Mouse (Mus musculus) right cerebral cortex, postnatal 10 days (tissue): Measurements from ENCODE around the gene Tbx3.

Source experiments
- DNase-seq, 2 experiments: peaks; one replicate each; pipeline ENCODE4 v3.0.0; 2021; ENCODE audit warnings: low spot score in 2 of 2

Gene Tbx3

GRCm38 (mm10) chr5:119670566-119671108, at the start of gene Tbx3:
Tbx3 (plus strand) TSS chr5:119670669.
- peak; percentile 81 for DNase-seq

DNA sequence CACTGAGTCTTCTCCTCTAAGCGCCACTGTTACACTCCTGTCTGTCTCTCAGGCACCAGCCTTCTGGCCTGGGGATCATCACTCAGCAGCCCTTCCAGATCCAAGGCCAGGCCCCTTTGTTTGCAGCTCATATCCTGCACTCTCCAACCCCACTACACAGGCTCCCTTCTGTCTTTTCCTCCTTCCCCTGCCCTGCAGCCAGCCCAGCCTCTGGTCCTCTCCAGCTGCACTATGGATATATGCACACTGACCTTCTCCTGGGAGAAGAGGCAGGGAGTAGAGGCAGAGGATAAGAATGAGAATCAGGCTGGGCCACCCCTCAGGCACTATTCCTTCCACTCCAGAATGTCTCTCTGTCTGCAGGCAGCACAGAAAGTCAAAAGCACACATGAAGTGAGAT, 48.4 kb upstream of the Tbx3 start:
- DNase-seq: no peak

DNA sequence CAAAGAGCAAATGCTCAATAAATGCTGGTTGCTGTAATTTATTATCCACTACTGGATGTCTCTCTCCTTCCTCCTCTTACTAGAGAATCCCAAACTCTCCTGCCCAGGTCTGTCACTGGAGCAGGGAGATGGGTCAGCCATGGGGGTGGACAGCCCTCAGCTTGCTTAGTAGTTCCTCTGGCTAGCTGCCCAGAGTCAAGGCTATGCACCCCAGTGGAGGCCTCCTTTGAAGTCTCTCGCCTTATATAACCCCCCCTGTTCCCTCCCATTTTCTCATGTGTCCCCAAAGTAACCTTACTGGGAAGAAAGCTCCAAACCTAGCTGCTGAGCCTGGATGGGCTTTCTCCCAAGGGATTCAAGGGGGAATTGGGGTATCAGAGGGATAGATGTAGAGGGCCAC, 45.9 kb upstream of the Tbx3 start:
- no peak for DNase-seq

GRCm38 (mm10) chr5:119625603-119626002, 44.9 kb upstream of the Tbx3 start:
- peak in 1 of 2 experiments; percentile 20 for DNase-seq

DNA sequence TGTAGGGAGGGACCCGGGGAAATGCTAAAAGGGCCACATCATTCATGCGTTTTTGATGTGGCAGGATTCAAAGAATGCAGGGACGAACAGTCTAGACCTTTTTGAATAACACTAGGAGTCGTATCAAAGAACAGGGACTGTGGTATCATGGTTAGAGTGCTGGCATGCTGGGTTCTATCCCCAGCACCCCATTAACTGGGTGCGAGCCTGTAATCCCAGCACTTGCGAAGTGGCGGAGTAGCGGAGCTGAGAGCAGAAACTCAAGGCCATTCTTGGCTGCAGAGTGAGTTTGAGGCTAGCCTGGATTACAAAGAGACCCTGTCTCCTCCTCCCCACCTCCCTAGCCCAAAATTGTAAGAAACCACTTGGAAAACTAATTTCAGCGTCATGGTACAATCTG, 44.3 kb upstream of the Tbx3 start:
- DNase-seq: no peak

GRCm38 (mm10) chr5:119626662-119627061, 43.8 kb upstream of the Tbx3 start:
- peak; percentile 33 to 42 for DNase-seq

GRCm38 (mm10) chr5:119628100-119628499, 42.4 kb upstream of the Tbx3 start:
- no peak for DNase-seq

GRCm38 (mm10) chr5:119628746-119629327, 41.6 kb upstream of the Tbx3 start:
- DNase-seq: no peak

- no peak for DNase-seq
Measured at GRCm38 (mm10) chr5:119633581-119633980, 36.9 kb upstream of the Tbx3 start.

DNA sequence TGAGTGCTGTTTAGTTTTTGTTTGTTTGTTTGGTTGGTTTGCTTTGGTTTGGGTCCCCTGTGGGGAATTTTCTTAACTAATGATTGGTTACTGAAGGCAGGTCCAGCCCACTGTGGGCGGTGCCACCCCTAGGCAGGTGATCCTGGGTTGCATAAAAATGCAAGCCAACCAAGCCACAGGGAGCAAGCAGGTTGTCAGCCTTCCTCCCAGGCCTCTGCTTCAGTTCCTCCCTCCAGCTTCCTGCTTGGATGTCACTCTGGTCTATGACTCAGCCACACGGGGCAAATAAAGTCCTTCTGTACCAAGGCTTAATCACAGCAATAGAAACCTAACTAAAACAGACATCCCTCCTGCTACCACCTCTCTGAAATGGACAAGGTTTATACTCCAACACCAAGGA, 35.6 kb upstream of the Tbx3 start:
- no peak for DNase-seq

- DNase-seq: no peak
Measured at GRCm38 (mm10) chr5:119638300-119638699, 32.2 kb upstream of the Tbx3 start.

- no peak for DNase-seq
Measured at GRCm38 (mm10) chr5:119641094-119641493, 29.4 kb upstream of the Tbx3 start.

GRCm38 (mm10) chr5:119641714-119642113, 28.8 kb upstream of the Tbx3 start:
- DNase-seq: no peak

DNA sequence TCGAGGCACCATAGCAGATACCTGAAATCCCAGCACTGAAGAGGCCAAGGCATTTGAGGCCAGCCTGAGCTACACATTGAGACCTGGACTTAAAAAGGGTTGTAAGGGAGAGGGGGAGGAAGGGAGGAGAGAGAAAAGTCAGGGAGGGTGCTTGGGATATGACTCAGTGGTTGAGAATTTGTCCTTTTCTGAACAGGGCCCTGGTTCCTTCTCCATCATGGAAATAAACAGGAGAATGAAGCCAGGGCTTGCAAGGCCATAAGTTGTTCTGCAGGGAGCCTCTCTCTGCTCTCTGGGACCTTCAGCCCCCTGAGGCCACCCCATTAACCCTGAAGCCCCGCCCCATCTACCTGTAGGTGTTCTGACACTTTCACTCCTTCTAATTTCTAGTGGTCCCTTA, 23.5 kb upstream of the Tbx3 start:
- no peak for DNase-seq

DNA sequence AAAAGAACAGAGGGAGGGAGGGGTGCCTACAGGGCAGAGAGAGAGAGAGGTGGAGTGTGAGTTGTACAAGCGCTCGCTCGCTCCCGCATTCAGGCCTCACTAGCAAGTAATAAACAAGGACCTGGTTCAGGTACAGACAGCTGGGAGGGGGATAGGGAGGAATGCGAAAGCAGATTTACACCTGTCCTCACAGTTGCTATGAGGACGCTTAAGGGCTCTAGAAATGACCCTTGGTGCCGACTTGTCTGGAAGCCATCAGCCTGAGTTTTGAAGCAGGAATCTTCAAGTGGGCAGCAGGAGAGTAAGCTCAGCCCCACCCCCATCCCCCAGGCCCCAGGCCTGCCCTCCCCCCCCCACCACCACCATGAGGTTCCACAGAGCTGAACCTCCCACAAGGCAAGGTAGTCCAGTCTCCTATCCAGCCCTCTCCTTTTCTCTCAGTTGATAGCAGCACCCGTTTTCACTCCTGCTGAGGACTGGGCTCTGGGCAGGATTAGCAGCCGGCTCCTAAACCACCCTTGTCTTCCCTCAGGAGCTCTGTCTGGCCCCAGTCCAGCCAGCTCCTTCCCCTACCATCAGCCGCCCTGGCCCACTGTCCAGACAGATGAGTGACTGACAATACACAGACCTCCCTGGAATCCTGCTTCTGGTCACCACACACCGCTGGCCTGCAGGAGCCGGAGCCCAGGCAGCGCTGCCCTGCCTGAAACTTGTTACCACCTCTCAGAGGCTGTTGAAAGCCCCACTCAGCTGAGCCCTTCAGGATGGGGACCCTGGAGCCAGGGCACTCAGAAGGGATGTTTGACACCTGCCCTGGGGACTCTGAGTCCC, 19.1 kb upstream of the Tbx3 start:
- no peak for DNase-seq

GRCm38 (mm10) chr5:119656354-119656753, 14.1 kb upstream of the Tbx3 start:
- no peak for DNase-seq

- DNase-seq: no peak
Measured at GRCm38 (mm10) chr5:119656856-119657255, 13.6 kb upstream of the Tbx3 start.

DNA sequence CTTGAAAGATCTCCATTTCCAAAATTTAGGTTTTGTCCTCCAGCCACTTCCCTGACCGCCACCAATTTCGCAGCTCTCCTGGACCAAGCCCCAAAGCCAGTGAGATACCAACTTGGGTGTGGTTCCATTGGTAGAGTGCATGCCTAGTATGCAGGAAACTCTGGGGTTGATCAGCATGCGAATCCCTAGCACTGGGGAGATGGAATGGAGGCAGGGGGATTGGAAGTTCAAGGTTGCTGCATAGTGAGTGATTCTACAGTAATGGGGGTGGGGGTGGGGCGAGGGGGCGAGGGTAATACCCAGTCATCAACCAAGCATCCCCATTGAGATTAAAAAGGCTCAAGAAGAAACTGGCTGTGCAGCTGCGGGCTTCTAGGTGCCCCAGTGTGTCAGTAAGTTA, 13.1 kb upstream of the Tbx3 start:
- DNase-seq: no peak

DNA sequence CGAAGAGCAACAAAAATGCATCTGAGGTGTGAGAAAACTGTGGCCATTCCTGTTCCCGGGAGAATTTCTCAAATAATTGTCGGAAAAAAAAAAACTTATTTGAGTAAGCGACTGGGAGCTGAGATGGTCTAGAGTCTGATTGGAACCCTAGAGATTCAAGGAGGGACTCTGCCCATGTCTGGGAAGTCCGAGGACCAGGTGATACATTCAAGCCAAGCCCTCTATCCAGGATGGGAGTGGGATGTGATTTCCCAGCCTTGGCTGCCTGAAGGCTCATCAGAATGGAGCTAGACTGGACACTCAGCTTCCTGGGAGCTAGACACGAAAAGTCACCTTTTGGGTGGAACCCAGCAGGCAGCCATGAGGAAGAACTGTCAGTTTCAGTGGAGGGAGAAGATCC, 12.7 kb upstream of the Tbx3 start:
- no peak for DNase-seq

DNA sequence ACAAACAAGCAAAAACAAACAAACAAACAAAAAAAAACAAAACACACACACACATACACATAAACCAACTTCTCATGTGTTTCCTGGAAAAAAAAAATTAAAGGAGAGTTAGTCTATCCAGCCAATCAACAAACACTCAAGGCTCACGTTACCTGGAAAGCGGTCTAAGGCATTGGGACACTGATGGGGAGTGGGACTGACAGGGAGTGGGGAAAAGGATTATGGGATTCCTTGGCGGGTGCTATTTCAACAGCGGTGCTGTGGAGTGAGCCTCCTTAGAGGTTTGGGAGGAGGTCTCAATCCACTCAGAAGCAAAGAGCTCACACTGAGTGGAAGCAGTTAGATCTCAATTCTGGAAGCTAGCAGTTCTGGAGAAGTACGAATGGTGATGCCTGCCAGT, 12.1 kb upstream of the Tbx3 start:
- DNase-seq: no peak

DNA sequence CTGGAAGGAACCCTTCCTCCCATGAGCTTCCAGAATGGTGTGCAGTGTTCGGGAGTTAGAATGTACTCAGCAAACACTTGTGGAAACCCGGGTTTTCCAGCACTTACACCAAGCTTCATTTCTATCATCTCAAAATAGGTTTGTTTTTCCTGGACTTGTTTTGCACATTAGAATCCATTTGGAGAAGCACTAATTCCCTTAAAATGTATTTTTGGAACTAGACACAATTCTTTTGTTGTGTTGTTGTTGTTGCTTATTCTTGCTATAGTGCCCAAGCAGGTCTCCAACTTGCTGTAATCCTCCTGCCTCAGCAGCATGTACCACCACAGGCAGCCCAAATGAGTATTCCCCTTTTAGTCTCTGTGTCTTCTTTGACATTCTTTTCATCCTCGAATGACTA, 11.4 kb upstream of the Tbx3 start:
- no peak for DNase-seq

DNA sequence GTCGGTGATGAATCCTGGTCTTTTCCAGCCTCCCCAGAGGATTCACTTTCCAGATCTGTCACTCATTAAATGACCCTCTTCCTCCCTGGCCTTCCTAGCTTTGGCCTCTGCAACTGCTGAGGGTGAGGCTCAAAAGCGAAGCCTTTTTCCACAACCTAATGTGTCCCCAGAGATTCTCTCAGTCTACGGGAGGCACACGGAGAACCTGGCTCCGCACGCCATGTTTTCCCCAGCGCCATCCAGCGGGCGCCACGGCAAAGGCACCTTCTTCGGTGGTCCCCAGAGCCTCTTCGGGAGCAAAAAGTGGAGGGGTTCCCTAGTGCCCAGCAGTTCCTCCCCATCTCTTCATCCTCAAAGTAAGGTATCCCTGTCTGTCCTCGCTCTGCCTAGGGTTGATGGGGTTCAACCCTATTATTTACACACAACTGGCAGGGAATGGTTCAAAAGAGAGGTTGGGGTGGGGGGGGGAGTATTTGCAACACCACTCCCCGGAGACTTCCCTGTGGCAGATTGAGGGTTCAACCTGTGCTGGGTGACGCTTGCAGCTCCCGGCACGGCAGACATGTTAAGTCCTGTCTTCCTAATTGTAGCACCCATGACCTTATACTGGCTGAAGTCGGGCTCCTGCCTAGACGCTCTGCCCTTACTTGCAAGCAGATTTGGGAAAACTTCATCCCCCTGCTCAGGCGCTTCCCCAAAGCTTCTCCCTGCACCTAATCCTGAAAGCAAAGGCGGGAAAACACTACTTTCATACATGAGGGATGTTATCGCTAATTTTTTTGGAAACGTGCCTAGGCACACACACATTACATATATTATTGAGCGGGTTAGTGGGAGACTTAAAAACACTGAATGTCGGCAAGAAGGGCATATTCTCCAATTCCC, 9.7 kb upstream of the Tbx3 start:
- no peak for DNase-seq
